Mouse (Mus musculus) central nervous system, embryonic 11.5 days (tissue): ENCODE results near the gene Bax. TPM values are rescaled to one million over a fixed set of nuclear protein-coding genes. Genes with fewer than 3 reads are reported as not detected.

Experiments used
- polyA plus RNA-seq: library from polyadenylated mRNA; depleted of rRNA; stranded (reverse); fragments of >200 nt; gene quantifications from 2 replicates; pipeline ENCODE4 v1.2.3, GENCODE M21; 2012; rRNA removed

Gene Bax
- 146 and 199 TPM in 2 replicates for polyA plus RNA-seq

DNA sequence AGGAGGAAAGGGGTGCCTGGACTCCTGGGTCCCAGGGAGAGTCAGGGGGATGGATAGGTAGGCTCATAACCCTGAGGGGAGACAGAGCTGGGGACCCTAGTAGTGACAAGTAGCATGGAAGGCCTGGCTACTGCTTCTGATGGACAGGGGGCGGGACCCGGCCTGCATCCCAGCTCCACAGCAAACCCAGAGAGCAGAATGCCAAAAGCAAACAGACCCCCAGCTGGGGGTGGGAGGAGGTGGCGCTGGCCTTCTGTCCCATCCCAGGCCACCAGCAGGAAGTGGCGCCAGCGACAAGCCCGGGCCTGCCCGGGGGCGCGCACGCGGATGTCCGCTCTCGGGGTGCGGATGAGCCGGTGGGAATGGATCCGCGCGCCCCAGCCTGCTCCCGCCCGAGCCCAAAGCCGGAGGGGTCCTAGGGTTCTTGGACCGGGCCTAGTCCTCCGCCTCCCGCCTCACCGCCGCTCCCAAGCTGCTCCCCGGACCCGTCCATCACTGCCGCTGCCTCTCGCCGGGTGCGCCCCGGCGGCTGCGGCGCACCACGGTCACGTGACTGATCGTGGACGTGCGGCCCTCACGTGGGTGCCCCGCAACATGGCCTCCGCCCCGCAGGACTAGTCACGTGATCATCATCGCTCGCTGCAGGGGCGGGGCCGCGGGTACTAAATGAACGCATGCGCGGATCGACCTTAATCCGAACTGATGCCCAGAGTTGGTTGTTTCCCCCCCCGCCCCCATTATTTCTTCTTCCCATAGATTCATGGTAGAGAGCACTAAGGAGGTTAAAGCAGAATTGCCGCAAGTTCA is at the start of gene Bax:
TSS of gene Bax (minus strand) at position 616 of the 807 bp plus-strand sequence.

DNA sequence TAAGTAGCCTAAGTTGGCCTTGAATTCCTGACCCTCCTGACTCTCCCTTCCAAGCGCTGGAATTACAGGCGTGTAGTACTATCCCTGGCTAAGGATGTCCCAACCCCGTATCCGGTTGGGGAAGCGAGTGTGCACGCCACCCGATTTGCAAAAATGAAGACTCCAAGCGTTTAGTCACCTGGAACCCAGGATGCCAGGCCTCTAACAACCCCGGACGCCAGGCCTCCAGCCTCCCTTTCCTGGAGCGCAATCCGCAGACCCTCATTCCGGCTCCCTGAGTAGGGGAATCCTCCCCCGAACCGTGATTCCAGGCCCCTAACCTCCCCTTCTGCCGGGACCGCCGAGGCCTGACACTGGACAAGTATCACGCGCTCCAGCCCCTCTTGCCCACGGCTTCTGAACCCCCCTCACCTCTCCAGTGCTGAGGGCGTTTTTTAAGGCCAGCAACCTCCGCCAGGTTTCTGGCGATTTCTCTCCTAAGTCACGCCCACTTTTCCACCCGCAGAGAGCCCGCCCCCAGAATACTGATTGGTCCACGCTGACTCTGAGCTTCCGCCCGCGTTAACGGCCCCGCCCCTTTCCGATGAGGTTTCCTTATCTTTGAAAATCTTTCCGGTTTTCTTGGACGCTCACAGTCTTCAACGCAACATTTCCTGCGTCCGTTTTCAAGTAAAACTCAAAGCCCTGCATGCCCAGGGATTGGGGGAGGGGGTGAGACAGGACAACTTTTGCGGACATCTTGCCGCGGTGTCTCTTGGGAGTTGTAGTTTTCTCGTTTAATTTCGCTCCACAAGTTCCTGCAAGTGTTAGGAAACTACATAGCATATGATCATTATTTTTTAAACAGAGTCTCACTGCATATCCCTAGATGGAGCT is 43.5 kb upstream of the Bax start, which contains the start of gene Nucb1:
TSS of gene Nucb1 (minus strand) at position 495 of the 876 bp plus-strand sequence.

DNA sequence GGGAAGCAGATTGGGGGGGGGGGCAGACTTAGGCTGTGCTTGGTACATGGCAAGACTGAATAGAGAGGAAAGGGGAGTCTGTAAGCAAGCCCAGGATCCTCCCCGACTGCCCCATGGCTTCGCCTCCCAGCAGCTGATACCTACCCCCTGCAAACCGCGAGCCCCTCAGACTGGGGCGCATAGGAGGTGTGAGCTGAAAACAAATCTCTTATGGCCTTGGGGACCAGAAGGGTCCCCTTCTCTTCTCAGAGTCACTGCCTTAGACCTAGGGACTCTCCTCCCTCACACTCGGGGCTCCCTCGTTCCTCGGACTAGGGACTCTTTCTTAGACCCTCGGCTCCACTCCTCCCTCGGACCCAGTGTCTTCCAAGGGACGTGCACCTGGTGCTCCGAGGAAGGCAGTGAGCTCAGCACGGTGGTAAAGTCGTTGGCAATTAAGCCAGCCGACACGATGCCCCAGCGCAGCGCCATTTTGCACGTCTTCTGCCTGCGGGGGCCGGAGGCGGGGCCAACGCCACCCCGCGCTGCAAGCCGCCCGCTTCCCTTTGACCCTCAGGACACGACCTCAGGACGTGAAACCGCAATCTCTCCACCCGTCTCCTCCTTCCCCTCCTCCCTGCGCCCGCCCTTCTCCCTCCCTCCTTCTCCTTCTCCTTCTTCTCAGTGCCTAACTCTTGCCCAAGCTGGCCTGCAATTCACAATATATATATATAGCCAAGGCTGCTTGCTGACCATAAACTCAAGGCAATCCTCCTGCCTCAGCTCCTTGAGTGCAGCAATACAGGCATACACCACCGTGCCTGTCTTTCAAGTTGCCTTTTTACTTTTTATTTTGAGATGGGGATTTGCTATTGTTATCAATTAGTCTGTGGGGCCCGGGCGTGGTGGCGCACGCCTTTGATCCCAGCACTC is 21.9 kb upstream of the Bax start, which contains the start of gene Dhdh:
TSS of gene Dhdh (minus strand) at position 513 of the 912 bp plus-strand sequence.

DNA sequence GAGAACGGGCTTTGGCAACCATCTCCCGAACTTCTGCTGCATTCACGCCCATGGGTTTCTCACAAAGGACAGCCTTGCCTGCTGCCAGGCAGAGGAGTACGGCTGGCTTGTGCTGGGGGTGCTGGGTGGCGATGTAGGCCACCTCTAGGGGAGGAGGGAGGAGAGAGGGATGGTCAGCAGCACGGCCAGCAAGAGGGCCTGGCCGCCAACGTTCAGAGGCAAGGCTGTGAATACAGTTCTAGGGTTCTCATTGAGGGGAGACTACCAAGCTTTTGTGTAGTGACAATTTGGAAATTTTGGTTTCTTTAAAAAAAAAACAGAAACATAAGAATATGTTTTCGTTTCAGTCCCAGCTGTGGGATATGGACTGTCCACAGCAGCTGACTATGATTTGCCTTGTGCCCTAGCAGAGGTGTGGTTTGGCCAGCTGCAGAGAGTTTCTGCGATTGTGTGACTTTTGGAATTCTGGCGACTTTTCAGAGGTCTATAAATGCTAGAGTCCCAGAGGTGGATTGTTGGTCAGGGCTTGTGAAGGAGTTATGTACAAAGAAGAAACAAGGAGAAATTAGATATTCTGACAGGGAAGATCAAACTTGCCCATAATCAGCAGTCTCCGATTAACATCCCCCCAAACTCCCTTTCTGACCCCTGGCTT is 20.2 kb upstream of the Bax start, which contains the start of gene Gm45808:
TSS of gene Gm45808 (minus strand) at position 51 of the 655 bp plus-strand sequence.

DNA sequence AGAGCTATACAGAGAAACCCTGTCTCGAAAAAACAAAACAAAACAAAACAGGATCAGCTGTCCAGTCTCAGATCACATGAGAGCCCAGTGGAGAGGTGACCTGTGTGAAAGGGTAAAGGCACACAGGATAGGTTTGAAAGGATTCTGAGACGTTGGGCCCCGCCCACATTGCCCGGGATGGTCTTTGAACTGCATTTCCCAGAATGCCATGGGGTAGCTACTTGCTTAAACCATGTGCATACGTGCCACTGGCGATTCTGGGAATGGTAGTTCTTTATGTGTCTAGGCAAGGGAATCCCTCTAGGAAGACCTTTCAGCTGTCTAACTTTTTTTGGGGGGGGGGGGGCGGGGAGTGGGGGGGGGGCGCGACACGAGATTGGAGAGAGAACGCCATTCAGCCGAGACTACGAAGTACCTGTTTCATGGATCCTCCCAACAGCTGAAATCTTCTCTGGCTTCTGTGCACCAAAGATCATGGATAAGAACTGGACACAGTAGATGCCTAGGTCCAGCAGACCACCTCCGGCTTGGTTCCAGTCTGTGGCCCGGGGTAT is 14.8 kb upstream of the Bax start, which contains the start of gene Tulp2:
TSS of gene Tulp2 (plus strand) at position 504 of the 554 bp plus-strand sequence.

DNA sequence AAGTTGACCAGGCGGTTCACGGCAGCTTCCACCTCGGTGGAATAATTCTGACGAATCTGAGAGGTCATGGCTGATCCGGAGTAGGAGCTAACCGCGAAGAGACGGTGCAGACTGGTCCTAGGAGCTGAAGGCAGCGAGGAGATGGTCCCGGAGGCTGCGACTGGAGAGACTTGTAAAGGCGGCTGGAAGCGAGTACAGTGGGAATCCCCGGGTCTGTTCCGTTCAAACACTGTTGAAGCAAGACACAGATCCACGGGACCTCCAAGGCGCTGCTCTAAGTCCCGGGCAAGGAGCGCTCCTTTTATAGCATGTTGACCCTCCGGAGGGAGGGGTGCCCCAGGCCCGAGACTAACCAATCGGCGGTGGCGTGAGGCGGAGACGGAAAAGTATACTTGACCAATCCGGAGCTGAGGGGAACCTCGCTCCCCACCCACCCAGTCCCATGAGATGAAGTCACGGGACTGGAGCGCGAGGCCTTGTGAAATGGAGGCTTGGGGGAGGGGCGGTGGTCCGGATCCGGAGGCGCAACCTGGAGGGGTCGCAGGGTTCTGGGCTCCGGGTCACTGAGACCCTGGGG is 7.0 kb downstream of the Bax start, which contains the start of gene Ftl1:
TSS of gene Ftl1 (minus strand) at position 321 of the 577 bp plus-strand sequence.

DNA sequence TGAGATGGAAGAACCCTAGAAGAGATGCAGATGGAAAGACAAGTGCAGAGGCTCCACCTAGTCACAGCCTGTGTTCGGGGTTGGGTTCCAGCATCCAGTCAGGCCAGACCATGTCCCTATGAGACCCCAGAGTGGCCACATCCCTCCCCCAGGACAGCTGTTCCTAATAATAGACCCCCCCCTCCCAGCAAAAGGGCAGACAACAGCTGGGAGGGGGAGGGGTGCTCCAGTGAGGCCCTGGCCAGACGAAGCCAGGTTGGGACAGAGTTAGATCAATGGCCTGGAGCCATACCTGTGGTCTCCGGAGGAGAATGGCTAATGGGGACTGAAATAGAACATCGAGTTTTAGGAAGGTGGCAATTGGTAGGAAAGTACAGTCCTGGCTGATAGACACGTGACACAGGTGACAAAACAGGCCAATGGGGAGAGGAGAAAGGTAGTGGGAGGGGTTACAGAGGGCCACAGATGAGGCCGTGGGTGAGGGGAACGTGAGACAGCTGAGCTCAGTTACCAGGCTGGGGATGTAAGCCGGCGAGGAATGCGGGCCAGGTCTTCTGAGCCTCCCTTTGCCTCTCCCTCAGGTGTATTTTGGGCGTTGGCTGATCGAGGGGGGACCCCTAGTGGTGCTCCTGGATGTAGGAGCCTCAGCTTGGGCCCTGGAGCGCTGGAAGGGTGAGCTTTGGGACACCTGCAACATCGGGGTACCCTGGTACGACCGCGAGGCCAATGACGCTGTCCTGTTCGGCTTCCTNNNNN is 29.0 kb downstream of the Bax start, which contains the start of gene Ruvbl2:
TSS of gene Ruvbl2 (minus strand) at position 576 of the 756 bp plus-strand sequence.

DNA sequence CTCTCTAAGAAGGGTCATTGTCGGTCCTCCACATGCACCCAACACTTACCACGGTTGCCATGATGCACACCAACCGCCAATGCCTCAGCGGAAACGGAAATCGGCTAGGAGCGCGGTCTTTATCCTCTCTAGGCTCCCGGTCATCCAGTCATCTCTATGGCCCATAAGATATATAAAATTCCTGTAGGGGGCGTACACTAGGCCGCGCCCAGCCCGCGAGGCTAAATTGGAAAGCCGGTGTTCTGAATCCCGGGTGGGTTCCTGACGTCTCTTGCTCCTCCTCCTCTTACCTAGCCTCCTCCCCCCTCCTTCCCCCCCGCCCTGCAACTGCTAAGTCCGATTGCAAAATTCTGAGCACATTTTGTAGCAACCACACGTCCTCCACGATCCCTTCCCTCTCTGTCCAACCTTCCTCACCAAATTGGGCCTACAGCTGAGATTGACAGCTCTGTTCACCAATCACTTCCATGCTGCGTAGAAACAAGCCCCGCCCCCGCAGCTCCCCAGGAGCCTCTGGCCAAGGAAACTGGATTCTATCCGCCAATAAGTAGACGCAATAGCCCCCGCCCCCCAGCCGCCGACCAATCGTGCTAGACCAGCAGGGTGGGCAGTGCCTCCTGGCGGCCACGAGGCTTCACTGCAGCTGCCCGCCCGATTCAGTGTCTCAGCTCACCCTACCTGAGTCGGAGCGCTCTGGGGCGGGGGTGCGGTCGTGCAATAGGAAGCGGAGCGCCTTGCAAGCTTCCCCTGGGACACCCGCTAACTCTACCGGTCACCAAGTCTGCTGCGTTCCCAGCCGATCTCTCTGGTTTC is 32.3 kb downstream of the Bax start, which contains the start of gene Gys1:
TSS of gene Gys1 (plus strand) at position 642 of the 813 bp plus-strand sequence.

DNA sequence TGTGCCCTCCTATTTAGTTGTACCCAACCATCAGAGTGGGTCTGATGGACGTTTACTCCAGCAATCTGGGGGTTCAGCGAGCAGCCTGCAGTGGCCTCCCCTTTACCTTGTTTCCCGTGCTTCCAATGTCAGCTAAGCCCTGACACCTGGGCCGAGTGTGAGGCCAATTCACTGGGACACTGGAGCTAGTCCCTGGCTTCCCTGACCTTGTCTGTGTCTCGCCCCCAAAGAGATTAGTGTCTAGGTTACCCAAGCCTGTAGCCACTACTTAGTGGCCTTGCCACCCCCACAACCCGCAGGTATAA is 46.1 kb downstream of the Bax start, which contains the start of gene Lhb:
TSS of gene Lhb (plus strand) at position 206 of the 305 bp plus-strand sequence.

DNA sequence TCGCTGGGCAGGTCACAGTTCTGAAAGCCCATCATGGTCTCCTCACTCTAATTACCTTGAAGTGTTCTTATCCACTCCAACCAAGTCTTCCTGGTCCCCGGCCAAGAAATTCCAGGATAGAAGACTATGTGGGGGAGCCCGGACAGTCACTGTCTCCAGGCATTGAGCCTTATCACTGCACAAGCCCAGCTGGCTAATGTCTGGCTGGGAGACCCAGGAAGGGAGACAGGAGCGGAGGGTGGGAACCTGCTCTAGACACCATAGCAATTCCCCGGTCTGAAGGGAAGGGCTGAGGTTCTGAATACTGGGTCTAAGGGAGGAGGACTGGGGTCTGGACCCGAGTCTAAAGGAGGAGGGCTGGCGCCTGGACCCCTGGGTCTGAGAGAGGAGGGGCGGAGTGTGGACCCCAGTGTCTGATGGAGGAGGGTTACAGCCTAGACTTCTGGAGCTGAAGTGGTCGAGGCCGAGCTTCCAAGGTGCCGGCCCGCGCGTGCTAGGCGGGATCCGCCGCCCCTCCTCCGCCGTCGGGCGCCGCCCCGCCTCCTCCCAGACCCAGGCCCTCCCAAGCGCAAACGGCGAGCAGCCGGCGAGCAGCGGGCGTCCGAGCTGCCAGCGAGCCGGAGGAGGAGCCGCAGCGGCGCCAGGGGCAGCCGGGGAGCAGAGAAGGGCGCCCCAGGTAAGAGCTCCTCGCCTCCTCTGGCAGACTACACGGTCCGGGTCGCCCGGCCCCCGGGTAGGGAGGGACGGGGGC is 53.4 kb downstream of the Bax start, which contains the start of gene Ntf5:
TSS of gene Ntf5 (plus strand) at position 583 of the 751 bp plus-strand sequence.

Other genes starting within 250 kb of the Bax start
- 1.8 and 2.6 TPM in 2 replicates for gene Cd37, start 227.8 kb downstream of the Bax start, polyA plus RNA-seq
- 0.17 and 0.30 TPM in 2 replicates for gene Slc6a16, start 225.8 kb downstream of the Bax start, polyA plus RNA-seq
- gene Slc6a21, start 189.4 kb downstream of the Bax start, polyA plus RNA-seq = not detected in 2 replicates
- gene Trpm4, start 133.1 kb downstream of the Bax start, polyA plus RNA-seq = 18.1 and 19.9 TPM in 2 replicates
- 1.7 and 4.2 TPM in 2 replicates for gene Hrc, start 131.6 kb downstream of the Bax start, polyA plus RNA-seq
- 13.7 and 16.5 TPM in 2 replicates for gene Ppfia3, start 99.9 kb downstream of the Bax start, polyA plus RNA-seq
- 3.5 and 3.6 TPM in 2 replicates for gene Lin7b, start 96.3 kb downstream of the Bax start, polyA plus RNA-seq
- 695 and 1,491 TPM in 2 replicates for gene Snrnp70, start 71.2 kb downstream of the Bax start, polyA plus RNA-seq
- gene Kcna7, start 61.2 kb downstream of the Bax start, polyA plus RNA-seq = 0.04 TPM in 1 of 2 replicates, not detected in the other
- 1.3 and 2.1 TPM in 2 replicates for gene Ntf5, start 53.2 kb downstream of the Bax start, polyA plus RNA-seq
- 0.16 TPM in 1 of 2 replicates, not detected in the other for gene Lhb, start 46.1 kb downstream of the Bax start, polyA plus RNA-seq
- gene Gys1, start 32.1 kb downstream of the Bax start, polyA plus RNA-seq = 19.0 and 32.3 TPM in 2 replicates
- gene Ruvbl2, start 28.8 kb downstream of the Bax start, polyA plus RNA-seq = 154 and 206 TPM in 2 replicates
- gene Ftl1, start 7.0 kb downstream of the Bax start, polyA plus RNA-seq = 1,702 and 1,837 TPM in 2 replicates
- 0.24 and 0.80 TPM in 2 replicates for gene Tulp2, start 15.0 kb upstream of the Bax start, polyA plus RNA-seq
- not detected in 2 replicates for gene Gm45808, start 19.9 kb upstream of the Bax start, polyA plus RNA-seq
- 3.5 and 3.9 TPM in 2 replicates for gene Dhdh, start 21.9 kb upstream of the Bax start, polyA plus RNA-seq
- gene Nucb1, start 43.5 kb upstream of the Bax start, polyA plus RNA-seq = 101 and 117 TPM in 2 replicates
- 14.8 and 20.2 TPM in 2 replicates for gene Ppp1r15a, start 59.4 kb upstream of the Bax start, polyA plus RNA-seq
- gene Plekha4, start 59.4 kb upstream of the Bax start, polyA plus RNA-seq = 1.8 and 4.0 TPM in 2 replicates
- 0.37 and 0.56 TPM in 2 replicates for gene Hsd17b14, start 88.0 kb upstream of the Bax start, polyA plus RNA-seq
- 29.4 and 42.2 TPM in 2 replicates for gene Bcat2, start 103.3 kb upstream of the Bax start, polyA plus RNA-seq
- gene Fgf21, start 148.6 kb upstream of the Bax start, polyA plus RNA-seq = 0.07 TPM in 1 of 2 replicates, not detected in the other
- 0.01 and 0.04 TPM in 2 replicates for gene Fut1, start 150.4 kb upstream of the Bax start, polyA plus RNA-seq
- 0.20 and 0.22 TPM in 2 replicates for gene Izumo1, start 154.9 kb upstream of the Bax start, polyA plus RNA-seq
- 7.7 and 8.8 TPM in 2 replicates for gene Rasip1, start 160.6 kb upstream of the Bax start, polyA plus RNA-seq
- 2.8 and 5.1 TPM in 2 replicates for gene Mamstr, start 173.1 kb upstream of the Bax start, polyA plus RNA-seq
- gene Fut2, start 199.5 kb upstream of the Bax start, polyA plus RNA-seq = 0.02 and 0.15 TPM in 2 replicates
- gene Ntn5, start 217.1 kb upstream of the Bax start, polyA plus RNA-seq = 0.64 and 0.94 TPM in 2 replicates
- 1.3 and 2.3 TPM in 2 replicates for gene Sec1, start 227.5 kb upstream of the Bax start, polyA plus RNA-seq
- gene Car11, start 232.9 kb upstream of the Bax start, polyA plus RNA-seq = 22.0 and 26.1 TPM in 2 replicates
- gene Dbp, start 238.2 kb upstream of the Bax start, polyA plus RNA-seq = 7.3 and 9.1 TPM in 2 replicates
- gene Rpl18, start 248.6 kb upstream of the Bax start, polyA plus RNA-seq = 1,250 and 1,262 TPM in 2 replicates